Mouse (Mus musculus) Patski (cell line): ENCODE measurements at regions not wholly inside any gene's neighbourhood (a gene's known extent, or its start where the extent isn't known, plus 50 kb on each side); places are given as distances from the start of the nearest gene placed in this dataset.

Source experiments
- ATAC-seq: fragments of 100-300 bp; one replicate; pipeline ENCODE4 v1.8.0; 2021
- CTCF ChIA-PET: fragments of 350-600 bp; sonication (Branson Sonifier 250); formaldehyde crosslinking; loops from one replicate; lab custom pipeline; 2022; ENCODE audit warnings: inconsistent platforms; lab: Charles Lee
- POLR2A ChIA-PET: fragments of 350-600 bp; sonication (Branson Sonifier 250); formaldehyde crosslinking; loops from one replicate; lab custom pipeline; 2022; ENCODE audit warnings: antibody characterized with exemption, inconsistent platforms; lab: Charles Lee
- DNase-seq: peaks from one replicate; pipeline ENCODE4 v3.0.0-alpha.2; 2011; ENCODE audit warnings: low read depth, low spot score
- H3K27me3 ChIP-seq: fragments of 371-371 bp; one replicate; pipeline ENCODE4 v1.5.1; 2021
- CTCF ChIP-seq: fragments of 100-300 bp; IDR thresholded peaks from one replicate; pipeline ENCODE4 v1.5.1; 2021
- in situ Hi-C: fragments of 300-500 bp; cut with MboI; formaldehyde crosslinking; loops from 3 replicates; pipeline ENCODE4 v1.11.1; 2018; ENCODE audit warnings: low pct_unique_long_range_greater_than_20kb, mixed read lengths

- DNase-seq (no peak), ATAC-seq (no peak)
- CTCF ChIA-PET, result no interaction called here
- H3K27me3 ChIP-seq, result peaks cover 19% of the 10 kb centered on the region
- in situ Hi-C loops, result no loop called here
- POLR2A ChIA-PET, result no interaction called here
- no peak for TF ChIP-seq CTCF
Measured at GRCm38 (mm10) chr14:70839126-70839525, 239.5 kb upstream of the Fam160b2 start.

DNA sequence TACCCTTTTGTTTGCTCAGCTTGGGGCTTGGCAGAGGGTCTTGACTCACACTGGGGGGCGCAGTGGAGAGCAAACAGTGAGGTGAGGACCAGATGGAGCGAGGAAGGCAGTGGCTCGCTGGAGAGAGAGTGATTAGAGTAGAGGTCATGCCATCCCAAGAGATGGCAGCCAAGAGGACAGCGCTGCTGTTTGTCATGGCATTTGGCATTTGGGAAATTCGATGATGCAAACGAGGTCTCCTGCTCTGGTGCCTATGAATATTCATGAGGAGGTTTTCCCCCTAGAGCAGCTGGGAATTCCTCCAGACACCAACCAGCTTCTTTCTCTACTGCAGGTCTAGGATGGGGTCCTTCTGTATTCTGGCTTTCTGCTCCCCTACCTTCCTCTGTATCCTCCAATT, 237.9 kb upstream of the Fam160b2 start:
- no peak for ATAC-seq
- no peak for TF ChIP-seq CTCF
- ChIA-PET POLR2A (no interaction called here), CTCF (no interaction called here)
- peaks cover 14% of the 10 kb centered on the region for H3K27me3 ChIP-seq
- in situ Hi-C loops, result no loop called here
- no peak for DNase-seq

DNA sequence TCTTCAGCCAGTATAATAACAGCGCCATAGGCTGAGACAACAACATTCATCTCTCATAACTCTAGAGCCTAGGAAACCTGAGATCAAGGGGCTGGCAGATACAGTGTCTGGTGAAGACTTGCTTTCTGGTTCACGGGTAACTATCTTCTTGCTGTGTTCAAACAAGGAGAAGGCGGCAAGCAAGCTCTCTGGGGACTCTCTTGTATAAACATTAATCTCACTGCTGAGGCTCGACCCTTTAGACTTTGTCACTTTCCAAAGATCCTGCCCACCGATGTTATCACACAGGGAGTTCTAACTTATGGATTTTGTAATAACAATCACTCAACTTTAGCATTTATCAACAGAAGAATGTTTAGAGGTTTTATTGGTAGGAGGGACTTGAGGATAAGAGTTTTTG, 233.6 kb upstream of the Fam160b2 start:
- no peak for TF ChIP-seq CTCF
- CTCF ChIA-PET, result no interaction called here
- DNase-seq, result no peak
- ATAC-seq, result no peak
- POLR2A ChIA-PET, result no interaction called here
- H3K27me3 ChIP-seq, result peaks cover 11% of the 10 kb centered on the region
- in situ Hi-C loops, result no loop called here

GRCm38 (mm10) chr14:70832462-70833212, 233.0 kb upstream of the Fam160b2 start:
- DNase-seq, result no peak
- ATAC-seq, result no peak
- H3K27me3 ChIP-seq, result peaks cover 11% of the 10 kb centered on the region
- ChIA-PET CTCF (interaction anchor here (0.6 kb wide), 1 partner anchor 205 kb away, joined by 3 read pairs; no protein-coding TSS in a partner anchor), POLR2A (no interaction called here)
- in situ Hi-C loops, result no loop called here
- TF ChIP-seq CTCF, result no peak

GRCm38 (mm10) chr14:70832042-70832441, 232.4 kb upstream of the Fam160b2 start:
- H3K27me3 ChIP-seq, result peaks cover 11% of the 10 kb centered on the region
- no peak for ATAC-seq
- in situ Hi-C loops, result no loop called here
- peak; percentile 25 for TF ChIP-seq CTCF
- POLR2A ChIA-PET, result no interaction called here
- CTCF ChIA-PET, result interaction anchor here (0.6 kb wide), 1 partner anchor 205 kb away, joined by 3 read pairs; no protein-coding TSS in a partner anchor
- DNase-seq, result no peak
